Mouse (Mus musculus) kidney, embryonic 15.5 days (tissue): ENCODE measurements around the gene Rasgrf2. TPM values are rescaled to one million over a fixed set of nuclear protein-coding genes. Genes with fewer than 3 reads are reported as not detected.

ENCODE experiments used
- ATAC-seq: fragments of 200-750 bp; cut with Nextera tagmentation; replicated peaks from 2 replicates; pipeline ENCODE4 v1.8.0; 2017; ENCODE audit warnings: moderate TSS enrichment; ENCODE audit not compliant: low FRiP score
- H3K27ac ChIP-seq: fragments of 300-500 bp; sonication (generic); 2 replicates; pipeline ENCODE4 v1.5.1; 2015; ENCODE audit warnings: mild to moderate bottlenecking, inconsistent platforms
- H3K27me3 ChIP-seq: fragments of 300-500 bp; sonication (generic); 2 replicates; pipeline ENCODE4 v1.6.1; 2015; ENCODE audit warnings: inconsistent platforms
- H3K36me3 ChIP-seq: fragments of 300-500 bp; sonication (generic); 2 replicates; pipeline ENCODE4 v1.6.1; 2015; ENCODE audit warnings: inconsistent platforms
- H3K4me1 ChIP-seq: fragments of 300-500 bp; sonication (generic); 2 replicates; pipeline ENCODE4 v1.6.1; 2015; ENCODE audit warnings: inconsistent platforms
- H3K4me2 ChIP-seq: fragments of 300-500 bp; sonication (generic); 2 replicates; pipeline ENCODE4 v1.6.1; 2015; ENCODE audit warnings: moderate library complexity, mild to moderate bottlenecking, inconsistent platforms
- H3K4me3 ChIP-seq: fragments of 300-500 bp; sonication (generic); replicated peaks from 2 replicates; pipeline ENCODE4 v1.5.1; 2015; ENCODE audit warnings: mild to moderate bottlenecking, inconsistent platforms
- H3K9ac ChIP-seq: fragments of 300-500 bp; sonication (generic); 2 replicates; pipeline ENCODE4 v1.6.1; 2015; ENCODE audit warnings: mild to moderate bottlenecking, inconsistent platforms
- H3K9me3 ChIP-seq: fragments of 300-500 bp; sonication (generic); replicated peaks from 2 replicates; pipeline ENCODE4 v1.6.1; 2016; ENCODE audit warnings: inconsistent platforms
- WGBS: fragments of 180-500 bp; shearing (Covaris S2); methylation state at CpG from one replicate; pipeline ENCODE4 v1.1.7; 2015; ENCODE audit warnings: mixed read lengths; 5-methylcytosine and 5-hydroxymethylcytosine counted together
- polyA plus RNA-seq: library from polyadenylated mRNA; unstranded; fragments of >200 nt; fragmentation: Nextera tagmentation; extraction: Ambion mirVana; gene quantifications from 2 replicates; pipeline ENCODE4 v1.2.1, GENCODE M21; 2015

The Rasgrf2 gene
- polyA plus RNA-seq, 1 experiment from 2014 or later, result 1.0 TPM

- H3K9ac ChIP-seq, result no peak overlapping the region
- H3K27ac ChIP-seq, result no peak overlapping the region
- H3K27me3 ChIP-seq, result no peaks in the 10 kb centered on the region
- 66% methylated on average over 7 of the region's 7 CpGs for WGBS
- H3K9me3 ChIP-seq, result no peaks in the 10 kb centered on the region
- no peaks in the 10 kb centered on the region for H3K36me3 ChIP-seq
- no peak overlapping the region for H3K4me3 ChIP-seq
- no peak for ATAC-seq
- 0 out of 2 replicates have a peak, but pooled peaks cover 3% of the 10 kb centered on the region for H3K4me1 ChIP-seq
- no peak overlapping the region for H3K4me2 ChIP-seq
Measured at GRCm38 (mm10) chr13:92098484-92098883, 33.0 kb downstream of the Rasgrf2 start.

DNA sequence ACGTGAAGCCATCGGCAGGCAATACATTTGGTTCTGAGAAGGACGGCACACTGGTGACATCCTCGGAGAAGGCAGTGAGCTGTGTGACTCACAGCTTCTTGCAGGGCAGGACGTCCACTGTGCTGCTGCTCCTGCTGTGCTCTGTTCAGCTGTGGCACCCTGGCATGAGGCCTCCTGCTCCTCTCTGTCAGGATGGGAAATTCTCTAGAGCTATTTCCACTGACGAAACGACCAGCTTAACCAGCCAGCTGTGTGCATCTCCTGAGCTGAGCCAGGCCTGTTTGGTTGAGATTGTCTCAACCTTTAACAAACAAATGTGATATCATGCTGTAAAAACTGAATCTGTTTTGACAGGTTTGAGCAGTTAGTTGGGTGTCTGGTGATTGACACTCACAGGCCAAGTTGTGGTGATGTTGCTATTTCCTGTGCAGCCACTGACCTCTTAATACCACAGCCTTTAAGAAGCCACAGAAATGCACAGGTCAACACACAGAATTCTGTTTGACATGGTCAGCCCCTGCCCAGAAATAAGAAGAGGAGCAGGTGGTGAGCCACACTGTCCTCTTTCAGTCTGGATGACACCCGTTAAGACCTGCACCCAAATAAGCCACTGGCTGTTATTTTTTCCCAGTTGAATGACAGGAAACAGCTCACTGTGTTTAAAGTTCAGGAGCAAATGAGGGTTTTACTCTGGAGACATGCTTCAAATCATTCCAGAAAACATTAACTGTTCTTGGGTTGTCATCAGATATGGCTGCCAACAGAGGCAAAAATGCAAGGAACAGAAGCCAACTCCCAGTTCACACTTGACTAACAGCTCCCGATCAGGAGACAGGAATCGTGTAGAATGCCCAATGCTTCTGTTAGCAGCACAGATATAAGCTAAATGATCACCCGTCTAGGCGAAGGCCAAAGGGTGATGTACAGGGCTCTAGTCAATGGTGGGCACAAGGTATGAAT lies 36.0 kb downstream of the Rasgrf2 start:
- 73% methylated on average over 12 of the region's 12 CpGs for WGBS
- H3K4me3 ChIP-seq, result no peak overlapping the region
- no peak for ATAC-seq
- no peaks in the 10 kb centered on the region for H3K9me3 ChIP-seq
- H3K9ac ChIP-seq, result no peak overlapping the region
- no peak overlapping the region for H3K27ac ChIP-seq
- no peaks in the 10 kb centered on the region for H3K36me3 ChIP-seq
- H3K4me1 ChIP-seq, result 0 out of 2 replicates have a peak, but pooled peaks cover 3% of the 10 kb centered on the region
- H3K4me2 ChIP-seq, result no peak overlapping the region
- no peaks in the 10 kb centered on the region for H3K27me3 ChIP-seq

GRCm38 (mm10) chr13:92093712-92094290 lies 37.7 kb downstream of the Rasgrf2 start:
- Histone ChIP-seq H3K27me3 (no peaks in the 10 kb centered on the region), H3K36me3 (no peaks in the 10 kb centered on the region), H3K27ac (peak overlapping the region; percentile 61; the same call in 1 of the 2 replicates), H3K4me2 (no peak overlapping the region), H3K4me3 (no peak overlapping the region), H3K4me1 (0 out of 2 replicates have a peak, but pooled peaks cover 3% of the 10 kb centered on the region), H3K9me3 (no peaks in the 10 kb centered on the region), H3K9ac (no peak overlapping the region)
- 76% methylated on average over 6 of the region's 6 CpGs for WGBS
- ATAC-seq, result 0 out of 2 replicates have a peak, but pooled peaks have one; percentile 33

DNA sequence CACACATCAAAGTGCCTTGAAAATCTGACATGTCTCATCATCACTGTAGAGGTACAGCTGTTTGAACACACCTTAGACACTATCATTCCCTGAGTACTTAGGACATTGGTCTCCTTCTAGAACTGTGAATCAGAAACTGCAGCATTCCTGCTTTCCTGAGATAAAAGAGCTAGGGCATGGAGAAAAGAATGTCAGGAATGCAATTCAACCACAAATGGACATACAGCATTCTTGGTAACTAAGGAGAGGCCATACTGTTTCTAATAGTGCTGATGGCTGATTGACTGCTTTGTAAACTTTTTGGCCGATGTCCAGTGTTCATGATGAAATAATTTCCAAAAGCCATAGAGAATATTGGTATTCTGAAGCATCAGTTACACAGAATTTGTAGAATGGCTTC lies 58.3 kb downstream of the Rasgrf2 start:
- no peak overlapping the region for H3K4me2 ChIP-seq
- no peaks in the 10 kb centered on the region for H3K4me1 ChIP-seq
- 93% methylated on average over 1 of the region's 1 CpGs for WGBS
- no peak overlapping the region for H3K4me3 ChIP-seq
- H3K27me3 ChIP-seq, result no peaks in the 10 kb centered on the region
- no peak overlapping the region for H3K27ac ChIP-seq
- ATAC-seq, result no peak
- no peaks in the 10 kb centered on the region for H3K9me3 ChIP-seq
- no peak overlapping the region for H3K9ac ChIP-seq
- no peaks in the 10 kb centered on the region for H3K36me3 ChIP-seq

- H3K9ac ChIP-seq, result no peak overlapping the region
- no peaks in the 10 kb centered on the region for H3K9me3 ChIP-seq
- H3K4me2 ChIP-seq, result no peak overlapping the region
- no peaks in the 10 kb centered on the region for H3K27me3 ChIP-seq
- no peak overlapping the region for H3K4me3 ChIP-seq
- H3K36me3 ChIP-seq, result no peaks in the 10 kb centered on the region
- ATAC-seq, result no peak
- H3K4me1 ChIP-seq, result no peaks in the 10 kb centered on the region
- no peak overlapping the region for H3K27ac ChIP-seq
Measured at GRCm38 (mm10) chr13:92068651-92069050, 62.8 kb downstream of the Rasgrf2 start.

DNA sequence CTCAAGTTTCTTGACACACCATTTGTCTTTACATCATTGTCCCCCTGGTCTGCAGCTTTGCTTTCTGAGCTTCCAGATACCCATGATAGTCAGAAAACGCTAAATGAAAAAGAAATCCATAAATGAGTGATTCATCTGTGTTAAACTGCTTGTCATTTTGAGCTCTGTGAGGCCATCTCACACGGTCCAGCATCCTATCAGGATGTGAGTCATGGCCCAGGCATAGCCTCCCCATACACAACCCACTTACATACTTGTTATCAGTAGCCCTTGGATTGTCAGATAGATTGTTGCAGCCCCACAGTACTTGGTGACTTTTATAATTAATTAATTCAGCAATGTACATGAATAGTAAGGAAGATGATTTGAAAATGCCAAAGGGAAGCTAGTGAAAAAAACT lies 63.6 kb downstream of the Rasgrf2 start:
- Histone ChIP-seq H3K4me2 (no peak overlapping the region), H3K27ac (no peak overlapping the region), H3K27me3 (no peaks in the 10 kb centered on the region), H3K9me3 (no peaks in the 10 kb centered on the region), H3K4me1 (no peaks in the 10 kb centered on the region), H3K4me3 (no peak overlapping the region), H3K9ac (no peak overlapping the region), H3K36me3 (no peaks in the 10 kb centered on the region)
- WGBS, result 73% methylated on average over 2 of the region's 2 CpGs
- no peak for ATAC-seq

DNA sequence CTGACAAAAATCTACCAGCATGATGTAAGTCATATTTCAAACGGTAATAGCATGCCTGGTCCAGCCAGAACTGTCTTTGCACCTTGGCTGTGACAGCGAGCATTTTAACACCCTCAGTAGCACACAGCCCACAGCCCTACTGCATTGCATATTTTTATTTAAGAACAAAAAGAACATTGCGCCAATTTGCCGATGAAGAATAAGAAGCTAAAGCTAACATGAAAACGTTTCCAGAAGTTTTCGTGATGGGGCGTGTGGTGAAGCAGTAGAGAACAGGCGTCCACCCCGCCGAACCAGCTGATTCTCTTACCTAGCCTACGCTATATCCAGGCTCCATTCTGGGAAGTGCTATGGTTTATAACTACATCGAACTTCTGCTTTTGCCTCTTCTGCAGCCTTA lies 77.7 kb downstream of the Rasgrf2 start:
- Histone ChIP-seq H3K4me1 (no peaks in the 10 kb centered on the region), H3K4me3 (no peak overlapping the region), H3K36me3 (no peaks in the 10 kb centered on the region), H3K4me2 (no peak overlapping the region), H3K9ac (no peak overlapping the region), H3K9me3 (no peaks in the 10 kb centered on the region), H3K27ac (no peak overlapping the region), H3K27me3 (no peaks in the 10 kb centered on the region)
- no peak for ATAC-seq
- WGBS, result 94% methylated on average over 12 of the region's 12 CpGs

- Histone ChIP-seq H3K27me3 (no peaks in the 10 kb centered on the region), H3K36me3 (no peaks in the 10 kb centered on the region), H3K4me3 (no peak overlapping the region), H3K27ac (no peak overlapping the region), H3K9me3 (no peaks in the 10 kb centered on the region), H3K4me1 (no peaks in the 10 kb centered on the region), H3K9ac (no peak overlapping the region), H3K4me2 (no peak overlapping the region)
- ATAC-seq, result no peak
- WGBS, result 86% methylated on average over 3 of the region's 3 CpGs
Measured at GRCm38 (mm10) chr13:92053001-92053400, 78.5 kb downstream of the Rasgrf2 start.

DNA sequence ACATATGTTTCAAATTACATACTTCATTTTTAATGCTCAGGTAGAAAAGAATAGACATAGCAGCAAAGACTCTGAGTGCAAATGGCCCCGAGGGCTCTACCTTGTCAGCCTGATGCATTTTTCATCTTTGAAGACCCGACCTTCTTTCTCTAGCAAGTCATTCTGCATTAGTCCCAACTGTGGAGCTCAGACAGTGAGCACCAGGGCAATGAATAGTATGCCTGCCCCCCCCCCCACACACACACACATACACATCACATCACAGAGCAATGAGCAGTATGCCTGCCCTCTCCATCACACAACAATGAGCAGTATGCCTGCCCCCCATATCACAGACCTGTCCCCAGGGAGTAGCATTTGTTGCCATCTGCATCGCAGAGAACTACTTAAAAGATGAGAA lies 80.2 kb downstream of the Rasgrf2 start:
- Histone ChIP-seq H3K9ac (no peak overlapping the region), H3K27ac (no peak overlapping the region), H3K4me1 (no peaks in the 10 kb centered on the region), H3K36me3 (no peaks in the 10 kb centered on the region), H3K4me3 (no peak overlapping the region), H3K27me3 (no peaks in the 10 kb centered on the region), H3K9me3 (no peaks in the 10 kb centered on the region), H3K4me2 (no peak overlapping the region)
- no peak for ATAC-seq
- WGBS, result 77% methylated on average over 3 of the region's 3 CpGs

- no peak overlapping the region for H3K4me2 ChIP-seq
- H3K4me3 ChIP-seq, result no peak overlapping the region
Measured at GRCm38 (mm10) chr13:92041584-92042563, 89.6 kb downstream of the Rasgrf2 start.

GRCm38 (mm10) chr13:92030364-92031057 lies 100.9 kb downstream of the Rasgrf2 start:
- H3K27me3 ChIP-seq, result no peaks in the 10 kb centered on the region
- 88% methylated on average over 24 of the region's 24 CpGs for WGBS
- no peak overlapping the region for H3K4me3 ChIP-seq
- no peak overlapping the region for H3K9ac ChIP-seq
- H3K4me1 ChIP-seq, result no peaks in the 10 kb centered on the region
- H3K27ac ChIP-seq, result no peak overlapping the region
- no peaks in the 10 kb centered on the region for H3K36me3 ChIP-seq
- H3K4me2 ChIP-seq, result no peak overlapping the region
- no peak for ATAC-seq
- no peaks in the 10 kb centered on the region for H3K9me3 ChIP-seq

More at GRCm38 (mm10) chr13:92041584-92042563, 89.6 kb downstream of the Rasgrf2 start:
- H3K27me3 ChIP-seq, result no peaks in the 10 kb centered on the region
- no peaks in the 10 kb centered on the region for H3K36me3 ChIP-seq
- 0 out of 2 replicates have a peak, but pooled peaks cover 3% of the 10 kb centered on the region for H3K9me3 ChIP-seq
- ATAC-seq, result peak; percentile 33; the same call in 1 of the 2 replicates
- H3K27ac ChIP-seq, result no peak overlapping the region
- H3K9ac ChIP-seq, result no peak overlapping the region
- WGBS, result 44% methylated on average over 8 of the region's 8 CpGs
- H3K4me1 ChIP-seq, result peaks cover 9% of the 10 kb centered on the region; the same call in 1 of the 2 replicates
